Mouse (Mus musculus) liver, embryonic 12.5 days (tissue): ENCODE measurements around the gene 1700020N01Rik. TPM values are rescaled to one million over a fixed set of nuclear protein-coding genes. Genes with fewer than 3 reads are reported as not detected.

Source experiments
- ATAC-seq: fragments of 200-750 bp; cut with Nextera tagmentation; 2 replicates; pipeline ENCODE4 v1.8.0; 2017; ENCODE audit warnings: moderate number of reproducible peaks, mild to moderate bottlenecking, moderate library complexity
- H3K27ac ChIP-seq: fragments of 300-500 bp; sonication (generic); 2 replicates; pipeline ENCODE4 v1.5.1; 2016; ENCODE audit warnings: mild to moderate bottlenecking
- H3K27me3 ChIP-seq: fragments of 300-500 bp; sonication (generic); replicated peaks from 2 replicates; pipeline ENCODE4 v1.6.1; 2016; ENCODE audit warnings: mild to moderate bottlenecking, moderate library complexity
- H3K36me3 ChIP-seq: fragments of 300-500 bp; sonication (generic); 2 replicates; pipeline ENCODE4 v1.6.1; 2016; ENCODE audit warnings: mild to moderate bottlenecking, moderate library complexity
- H3K4me1 ChIP-seq: fragments of 300-500 bp; sonication (generic); 2 replicates; pipeline ENCODE4 v1.6.1; 2016
- H3K4me2 ChIP-seq: fragments of 300-500 bp; sonication (generic); 2 replicates; pipeline ENCODE4 v1.6.1; 2016; ENCODE audit warnings: mild to moderate bottlenecking, moderate library complexity
- H3K4me3 ChIP-seq: fragments of 300-500 bp; sonication (generic); 2 replicates; pipeline ENCODE4 v1.5.1; 2016; ENCODE audit warnings: mild to moderate bottlenecking, moderate library complexity
- H3K9ac ChIP-seq: fragments of 300-500 bp; sonication (generic); 2 replicates; pipeline ENCODE4 v1.6.1; 2016; ENCODE audit warnings: mild to moderate bottlenecking, moderate library complexity
- H3K9me3 ChIP-seq: fragments of 300-500 bp; sonication (generic); replicated peaks from 2 replicates; pipeline ENCODE4 v1.6.1; 2016; ENCODE audit warnings: mild to moderate bottlenecking, moderate library complexity
- WGBS: fragments of 180-500 bp; shearing (Covaris S2); methylation state at CpG from one replicate; pipeline ENCODE4 v1.1.7; 2016; ENCODE audit not compliant: insufficient replicate concordance; 5-methylcytosine and 5-hydroxymethylcytosine counted together
- polyA plus RNA-seq: library from polyadenylated mRNA; unstranded; fragments of >200 nt; fragmentation: Nextera tagmentation; extraction: Ambion mirVana; gene quantifications from 2 replicates; pipeline ENCODE4 v1.2.1, GENCODE M21; 2016

1700020N01Rik gene
- polyA plus RNA-seq, 1 experiment from 2014 or later = not detected

DNA sequence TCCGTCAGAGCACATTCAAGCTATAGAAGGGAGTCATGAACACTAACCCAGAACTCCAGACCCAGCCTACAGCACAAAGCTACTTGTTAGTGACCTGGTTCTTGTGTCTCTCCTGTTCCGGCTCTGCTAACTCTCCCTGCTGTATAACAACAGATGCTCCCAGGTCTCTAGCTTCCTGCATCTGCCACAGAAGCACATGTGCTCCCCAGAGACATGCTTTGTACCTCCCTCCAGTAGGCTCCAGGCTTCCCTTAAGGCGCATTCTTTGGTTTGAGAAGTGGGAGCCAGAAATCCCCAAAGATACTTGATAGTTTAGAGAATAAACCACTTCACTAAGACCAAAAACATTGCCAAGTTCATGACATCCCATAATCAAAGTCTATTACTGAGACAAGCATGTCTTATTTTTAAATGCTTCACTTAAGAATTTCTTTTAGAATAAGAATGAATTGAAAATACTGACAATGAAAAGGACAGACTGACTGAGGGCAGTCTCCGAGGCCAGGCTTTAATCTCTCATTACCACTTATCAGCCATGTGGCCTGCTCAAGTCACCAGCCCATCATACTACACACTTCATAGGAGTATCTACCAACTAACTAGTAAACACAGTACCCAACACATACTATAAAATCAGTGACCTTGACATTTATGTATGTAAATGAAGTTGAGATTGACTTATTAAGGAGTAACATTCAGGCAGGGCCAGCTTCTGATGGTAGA, 43.2 kb downstream of the 1700020N01Rik start:
- no peaks in the 10 kb centered on the region for H3K9me3 ChIP-seq
- no peak overlapping the region for H3K27ac ChIP-seq
- no peak overlapping the region for H3K9ac ChIP-seq
- H3K4me3 ChIP-seq = no peak overlapping the region
- ATAC-seq = no peak
- H3K27me3 ChIP-seq = no peaks in the 10 kb centered on the region
- WGBS = 68% methylated on average over 4 of the region's 4 CpGs
- no peak overlapping the region for H3K4me2 ChIP-seq
- no peaks in the 10 kb centered on the region for H3K36me3 ChIP-seq
- H3K4me1 ChIP-seq = no peaks in the 10 kb centered on the region

DNA sequence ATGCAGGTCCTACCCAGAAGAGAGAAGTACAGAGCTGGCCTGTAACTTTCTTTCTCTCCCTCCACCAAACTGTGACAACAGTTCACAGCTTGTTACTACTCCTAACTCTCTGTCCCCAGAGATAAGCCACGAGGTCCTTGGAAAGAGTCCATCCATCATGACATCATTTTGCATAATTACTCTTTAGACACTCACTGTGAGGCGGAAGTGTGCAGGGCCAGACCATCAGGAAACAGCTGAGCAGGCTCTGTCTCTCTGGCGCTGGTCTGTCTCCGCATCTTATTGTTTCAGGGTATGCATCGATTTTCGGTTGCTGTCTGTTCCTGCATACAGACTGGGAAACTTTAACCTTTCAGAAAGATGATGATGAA, 43.8 kb downstream of the 1700020N01Rik start:
- Histone ChIP-seq H3K36me3 (no peaks in the 10 kb centered on the region), H3K27me3 (no peaks in the 10 kb centered on the region), H3K9ac (no peak overlapping the region), H3K27ac (no peak overlapping the region), H3K4me2 (no peak overlapping the region), H3K9me3 (no peaks in the 10 kb centered on the region), H3K4me1 (no peaks in the 10 kb centered on the region), H3K4me3 (no peak overlapping the region)
- WGBS = 27% methylated on average over 6 of the region's 6 CpGs
- ATAC-seq = no peak

DNA sequence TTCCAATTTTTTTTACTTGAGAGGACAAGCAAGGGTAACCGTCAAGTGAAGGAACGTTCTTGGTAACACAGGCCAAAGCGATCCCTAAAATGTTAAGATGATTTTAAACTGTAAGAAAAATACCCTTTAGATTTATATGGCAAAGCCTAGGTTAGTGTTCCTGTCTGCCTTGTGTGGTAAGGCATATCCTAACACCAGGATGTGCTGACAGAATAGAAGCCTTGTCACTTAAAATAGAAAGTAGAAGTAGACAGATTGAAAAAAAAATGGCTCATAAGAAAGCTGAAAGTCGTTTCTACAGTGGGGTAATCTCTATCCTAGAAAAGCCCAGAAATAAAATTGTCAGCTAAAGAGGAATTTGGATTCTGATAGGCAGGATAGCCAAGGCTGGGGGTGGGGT, 58.4 kb downstream of the 1700020N01Rik start:
- no peaks in the 10 kb centered on the region for H3K4me1 ChIP-seq
- H3K4me3 ChIP-seq = no peak overlapping the region
- no peaks in the 10 kb centered on the region for H3K9me3 ChIP-seq
- H3K9ac ChIP-seq = no peak overlapping the region
- H3K4me2 ChIP-seq = no peak overlapping the region
- H3K27me3 ChIP-seq = no peaks in the 10 kb centered on the region
- WGBS = 67% methylated on average over 4 of the region's 4 CpGs
- ATAC-seq = no peak
- no peaks in the 10 kb centered on the region for H3K36me3 ChIP-seq
- no peak overlapping the region for H3K27ac ChIP-seq

DNA sequence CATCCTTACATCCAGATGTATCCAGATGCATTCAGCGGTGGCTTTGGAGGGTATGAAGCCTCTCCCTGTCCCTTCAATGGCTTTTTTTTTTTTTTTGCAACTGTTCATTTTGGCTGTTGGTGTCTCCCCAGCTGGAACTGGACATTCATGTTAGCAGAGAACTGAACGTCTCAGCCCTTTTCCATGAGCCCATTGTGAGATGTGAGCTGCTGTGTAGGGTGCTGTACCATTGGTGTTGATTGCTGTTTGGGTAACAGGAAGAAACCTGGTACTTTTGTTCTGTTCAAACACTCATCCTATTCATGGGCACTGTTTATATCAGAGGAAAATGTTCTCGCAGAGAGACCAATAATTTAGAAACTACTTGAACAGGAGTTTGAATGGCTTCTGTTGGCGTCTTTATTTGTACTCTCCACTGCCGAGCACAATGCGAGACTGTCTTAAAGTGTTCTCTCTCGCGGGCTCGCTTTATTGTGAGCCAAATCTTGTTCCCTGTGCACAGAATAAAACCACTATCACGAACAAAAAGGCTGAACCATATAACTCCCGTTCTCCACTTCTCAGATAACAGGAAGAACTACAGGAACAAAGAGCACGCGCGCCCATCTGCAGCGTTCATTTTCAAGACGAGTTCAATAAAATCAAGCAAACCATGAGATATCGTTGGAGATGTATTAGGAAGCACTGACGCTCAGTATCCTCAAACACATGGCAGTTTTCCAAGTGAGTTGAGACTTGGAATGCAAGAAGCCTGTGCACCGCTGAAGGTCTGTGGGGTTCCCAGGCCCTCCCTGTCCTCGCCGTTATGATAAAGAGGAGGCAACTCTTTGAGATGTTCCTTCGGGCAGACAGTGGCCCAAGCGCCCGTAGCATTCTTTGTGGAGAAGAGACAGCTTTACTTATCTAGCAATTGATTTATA, 59.7 kb downstream of the 1700020N01Rik start:
- no peak overlapping the region for H3K4me2 ChIP-seq
- 79% methylated on average over 24 of the region's 24 CpGs for WGBS
- H3K9me3 ChIP-seq = no peaks in the 10 kb centered on the region
- H3K9ac ChIP-seq = no peak overlapping the region
- H3K27ac ChIP-seq = no peak overlapping the region
- no peaks in the 10 kb centered on the region for H3K4me1 ChIP-seq
- no peak overlapping the region for H3K4me3 ChIP-seq
- no peaks in the 10 kb centered on the region for H3K36me3 ChIP-seq
- no peak for ATAC-seq
- H3K27me3 ChIP-seq = no peaks in the 10 kb centered on the region

DNA sequence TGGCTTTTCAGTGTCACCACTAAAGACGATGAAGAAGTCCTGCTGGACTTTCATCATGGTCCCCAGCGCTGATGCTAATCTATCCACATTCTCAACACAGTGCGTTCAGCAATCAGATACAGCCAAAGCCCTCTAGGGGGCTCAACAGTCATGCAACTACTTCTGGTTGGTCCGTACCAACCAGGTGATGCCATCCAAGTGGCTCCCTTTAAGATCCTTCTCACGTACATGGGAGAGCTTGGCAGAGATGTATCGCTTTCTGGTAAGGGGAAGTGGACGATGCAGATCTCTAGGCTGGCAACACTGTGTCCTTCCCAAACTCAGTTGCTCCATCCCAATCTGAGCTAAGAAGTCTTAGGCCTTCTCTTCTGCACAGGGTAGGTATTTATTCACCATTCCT, 60.5 kb downstream of the 1700020N01Rik start:
- Histone ChIP-seq H3K9me3 (no peaks in the 10 kb centered on the region), H3K36me3 (no peaks in the 10 kb centered on the region), H3K9ac (no peak overlapping the region), H3K4me3 (no peak overlapping the region), H3K27ac (no peak overlapping the region), H3K27me3 (no peaks in the 10 kb centered on the region), H3K4me2 (no peak overlapping the region), H3K4me1 (no peaks in the 10 kb centered on the region)
- 77% methylated on average over 7 of the region's 7 CpGs for WGBS
- ATAC-seq = no peak

DNA sequence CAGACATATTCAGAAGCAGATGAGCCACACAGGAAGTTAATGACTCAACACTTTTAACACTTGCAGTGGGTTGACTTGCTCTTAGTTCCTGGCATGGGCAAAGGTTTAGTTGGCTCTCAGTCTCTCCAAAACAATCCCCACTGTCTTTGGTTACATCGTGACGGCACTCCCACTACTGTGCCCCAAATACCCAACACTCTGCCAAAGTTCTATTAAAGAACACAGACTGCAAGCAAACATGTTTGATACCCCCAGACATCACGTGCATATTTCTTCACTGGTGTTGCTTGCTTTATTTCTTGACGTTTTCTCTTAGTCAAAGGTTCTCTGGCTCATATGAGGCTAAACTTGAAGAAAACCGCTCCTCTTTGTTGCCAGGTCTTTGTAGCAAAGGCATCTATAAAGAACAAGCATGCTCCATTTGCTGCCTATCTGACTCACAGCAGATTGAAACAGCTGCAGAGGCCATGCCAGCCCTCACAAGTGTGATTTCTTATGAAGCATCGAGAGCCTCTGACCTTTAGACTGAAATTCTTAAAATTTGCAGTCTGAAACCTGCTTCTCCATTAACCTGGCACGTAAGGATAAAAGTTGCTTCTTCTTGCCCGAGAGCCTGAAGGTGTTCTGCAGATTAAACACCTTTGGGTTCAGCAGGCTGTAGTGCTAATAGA, 66.8 kb downstream of the 1700020N01Rik start:
- H3K4me3 ChIP-seq = no peak overlapping the region
- H3K27ac ChIP-seq = no peak overlapping the region
- no peak for ATAC-seq
- H3K4me2 ChIP-seq = no peak overlapping the region
- no peaks in the 10 kb centered on the region for H3K36me3 ChIP-seq
- H3K9ac ChIP-seq = no peak overlapping the region
- H3K27me3 ChIP-seq = no peaks in the 10 kb centered on the region
- no peaks in the 10 kb centered on the region for H3K9me3 ChIP-seq
- H3K4me1 ChIP-seq = no peaks in the 10 kb centered on the region
- WGBS = 66% methylated on average over 8 of the region's 8 CpGs

DNA sequence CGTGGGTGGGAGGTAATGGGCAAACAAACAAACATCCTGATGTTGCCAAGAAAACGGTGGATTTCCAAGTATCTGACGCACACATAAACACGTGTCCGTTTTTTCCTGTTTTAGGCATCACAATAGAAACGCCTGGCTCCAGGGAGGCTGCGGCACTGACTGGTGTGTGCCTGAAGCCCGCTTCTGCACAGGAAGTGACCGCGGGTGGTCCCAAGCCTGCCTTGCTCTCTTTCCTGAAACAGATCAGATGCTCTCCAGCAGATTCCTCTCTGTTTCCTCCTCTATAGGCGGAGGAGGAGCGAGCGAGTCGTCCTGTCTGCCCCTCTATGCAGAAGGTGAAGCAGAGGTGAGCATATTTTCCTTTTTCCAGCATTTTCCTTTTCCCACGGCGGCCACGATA, 76.0 kb downstream of the 1700020N01Rik start:
- Histone ChIP-seq H3K4me2 (no peak overlapping the region; the same call in 1 of the 2 replicates), H3K4me1 (no peaks in the 10 kb centered on the region), H3K9ac (no peak overlapping the region), H3K27me3 (no peaks in the 10 kb centered on the region), H3K4me3 (no peak overlapping the region), H3K27ac (no peak overlapping the region), H3K9me3 (no peaks in the 10 kb centered on the region), H3K36me3 (no peaks in the 10 kb centered on the region)
- WGBS = 21% methylated on average over 17 of the region's 17 CpGs
- ATAC-seq = no peak

DNA sequence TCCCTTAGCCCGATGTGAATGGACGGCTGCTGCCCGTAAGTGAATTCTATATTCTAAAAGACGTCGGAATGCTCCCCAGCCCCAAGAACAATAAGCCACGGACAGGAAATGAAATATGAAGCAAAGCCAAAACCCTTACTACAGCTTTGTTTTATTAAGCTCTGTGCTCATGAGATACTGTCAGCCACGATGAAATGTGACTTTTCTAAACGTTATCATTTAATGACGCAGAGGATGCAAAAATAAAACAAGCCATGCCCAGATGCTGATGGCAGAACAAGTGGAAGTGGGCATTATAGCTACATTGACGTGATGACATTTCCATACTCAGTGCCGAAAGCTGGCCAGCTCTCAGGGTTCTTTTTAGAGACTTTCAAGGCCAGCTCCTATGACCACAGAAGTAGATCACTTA, 76.8 kb downstream of the 1700020N01Rik start:
- no peaks in the 10 kb centered on the region for H3K27me3 ChIP-seq
- WGBS = 63% methylated on average over 11 of the region's 11 CpGs

DNA sequence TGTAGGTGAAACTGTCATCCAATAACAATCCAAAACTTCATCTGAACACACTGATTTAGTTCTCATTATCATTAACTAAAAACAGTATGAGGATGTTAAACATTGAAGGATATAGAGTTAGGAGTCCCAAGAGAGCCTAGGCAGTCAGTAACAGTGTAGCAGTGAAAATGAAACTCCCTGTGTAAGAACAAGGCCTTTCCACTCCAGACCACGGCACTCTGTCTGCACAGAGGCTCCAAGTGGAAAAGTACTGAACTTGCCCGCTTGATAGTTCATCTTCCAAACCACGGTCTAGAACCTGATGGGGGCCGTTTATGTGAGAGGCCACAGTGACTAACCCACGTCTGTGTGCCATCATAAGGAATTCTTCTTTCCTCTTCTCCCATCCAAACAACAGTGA, 77.2 kb downstream of the 1700020N01Rik start:
- Histone ChIP-seq H3K4me1 (no peaks in the 10 kb centered on the region), H3K27ac (no peak overlapping the region), H3K27me3 (no peaks in the 10 kb centered on the region), H3K9ac (no peak overlapping the region), H3K4me2 (no peak overlapping the region), H3K9me3 (no peaks in the 10 kb centered on the region), H3K36me3 (no peaks in the 10 kb centered on the region), H3K4me3 (no peak overlapping the region)
- 63% methylated on average over 5 of the region's 5 CpGs for WGBS
- ATAC-seq = no peak

More for the DNA sequence above, 76.8 kb downstream of the 1700020N01Rik start:
- Histone ChIP-seq H3K27ac (no peak overlapping the region), H3K9me3 (no peaks in the 10 kb centered on the region), H3K36me3 (no peaks in the 10 kb centered on the region), H3K9ac (no peak overlapping the region), H3K4me1 (no peaks in the 10 kb centered on the region), H3K4me2 (no peak overlapping the region), H3K4me3 (no peak overlapping the region)
- ATAC-seq = no peak

Other genes with a start within 250 kb of the 1700020N01Rik start
- 5.1 and 5.6 TPM in 2 replicates for gene Aldh8a1, start 215.9 kb upstream of the 1700020N01Rik start, polyA plus RNA-seq